Mouse (Mus musculus): Measurements from ENCODE around the gene Inip.
A peak's percentile ranks its signal among the peaks of the same experiment; 100 is the strongest.
"Not testable (repeated sequence)": the region's sequence is repeated elsewhere in the genome, so short reads cannot be mapped to it uniquely, and the experiment has no call there.

Inip gene

GRCm38 (mm10) chr4:59795788-59796455, 5.5 kb downstream of the Inip start:
- H3K9me3 ChIP-seq (ENCODE audit: low read length) = no peaks in the 10 kb centered on the region
- H3K27me3 ChIP-seq (ENCODE audit: insufficient read depth, low read length) = 0 out of 2 replicates have a peak, but pooled peaks cover 3% of the 10 kb centered on the region

GRCm38 (mm10) chr4:59794116-59794515, 7.3 kb downstream of the Inip start:
- no peak overlapping the region for H3K4me3 ChIP-seq (replicated peaks; ENCODE audit: low read length)
- H3K9me3 ChIP-seq (ENCODE audit: low read length) = no peaks in the 10 kb centered on the region
- TF ChIP-seq NANOG (IDR thresholded peaks at IDR 0.05; ENCODE audit: borderline replicate concordance, low read length) = no peak
- TF ChIP-seq CTCF (conservative IDR thresholded peaks at IDR 0.05; ENCODE audit: low read length) = peak; percentile 33

More at GRCm38 (mm10) chr4:59795788-59796455, 5.5 kb downstream of the Inip start:
- no peak overlapping the region for H3K4me3 ChIP-seq (replicated peaks; ENCODE audit: low read length)
- H3K36me3 ChIP-seq (ENCODE audit: insufficient read depth, low read length) = no peaks in the 10 kb centered on the region
- no peak for TF ChIP-seq NANOG (IDR thresholded peaks at IDR 0.05; ENCODE audit: borderline replicate concordance, low read length)
- no peak for TF ChIP-seq CTCF (conservative IDR thresholded peaks at IDR 0.05; ENCODE audit: low read length)
- no peak for TF ChIP-seq POU5F1 (IDR thresholded peaks at IDR 0.05; ENCODE audit: borderline replicate concordance, low read length)
- no peaks in the 10 kb centered on the region for H3K4me1 ChIP-seq (replicated peaks; ENCODE audit: low read depth, low read length)

GRCm38 (mm10) chr4:59793626-59794025, 7.8 kb downstream of the Inip start:
- H3K9me3 ChIP-seq (ENCODE audit: low read length); H3K4me3 ChIP-seq (replicated peaks; ENCODE audit: low read length); H3K4me1 ChIP-seq (replicated peaks; ENCODE audit: low read depth, low read length); H3K27me3 ChIP-seq (ENCODE audit: insufficient read depth, low read length); H3K36me3 ChIP-seq (ENCODE audit: insufficient read depth, low read length): not testable (repeated sequence)

More at GRCm38 (mm10) chr4:59794116-59794515, 7.3 kb downstream of the Inip start:
- no peaks in the 10 kb centered on the region for H3K36me3 ChIP-seq (ENCODE audit: insufficient read depth, low read length)
- 0 out of 2 replicates have a peak, but pooled peaks cover 3% of the 10 kb centered on the region for H3K27me3 ChIP-seq (ENCODE audit: insufficient read depth, low read length)
- no peaks in the 10 kb centered on the region for H3K4me1 ChIP-seq (replicated peaks; ENCODE audit: low read depth, low read length)

- Histone ChIP-seq H3K27me3 (ENCODE audit: insufficient read depth, low read length) (0 out of 2 replicates have a peak, but pooled peaks cover 3% of the 10 kb centered on the region), H3K4me3 (replicated peaks; ENCODE audit: low read length) (no peak overlapping the region), H3K36me3 (ENCODE audit: insufficient read depth, low read length) (no peaks in the 10 kb centered on the region), H3K4me1 (replicated peaks; ENCODE audit: low read depth, low read length) (peaks cover 24% of the 10 kb centered on the region), H3K9me3 (ENCODE audit: low read length) (no peaks in the 10 kb centered on the region)
- TF ChIP-seq POU5F1 (IDR thresholded peaks at IDR 0.05; ENCODE audit: borderline replicate concordance, low read length) (no peak), CTCF (conservative IDR thresholded peaks at IDR 0.05; ENCODE audit: low read length) (no peak), NANOG (IDR thresholded peaks at IDR 0.05; ENCODE audit: borderline replicate concordance, low read length) (no peak)
These were observed 12.4 kb downstream of the Inip start for GRCm38 (mm10) chr4:59789015-59789414.

GRCm38 (mm10) chr4:59787126-59787525, 14.3 kb downstream of the Inip start:
- Histone ChIP-seq H3K27me3 (ENCODE audit: insufficient read depth, low read length) (0 out of 2 replicates have a peak, but pooled peaks cover 3% of the 10 kb centered on the region), H3K4me3 (replicated peaks; ENCODE audit: low read length) (no peak overlapping the region), H3K36me3 (ENCODE audit: insufficient read depth, low read length) (0 out of 2 replicates have a peak, but pooled peaks cover under 1% of the 10 kb centered on the region), H3K4me1 (replicated peaks; ENCODE audit: low read depth, low read length) (peaks cover 28% of the 10 kb centered on the region), H3K9me3 (ENCODE audit: low read length) (no peaks in the 10 kb centered on the region)
- TF ChIP-seq NANOG (IDR thresholded peaks at IDR 0.05; ENCODE audit: borderline replicate concordance, low read length) = no peak
- no peak for TF ChIP-seq POU5F1 (IDR thresholded peaks at IDR 0.05; ENCODE audit: borderline replicate concordance, low read length)
- no peak for TF ChIP-seq CTCF (conservative IDR thresholded peaks at IDR 0.05; ENCODE audit: low read length)

GRCm38 (mm10) chr4:59786661-59787060, 14.7 kb downstream of the Inip start:
- Histone ChIP-seq H3K27me3 (ENCODE audit: insufficient read depth, low read length) (0 out of 2 replicates have a peak, but pooled peaks cover 1% of the 10 kb centered on the region), H3K4me3 (replicated peaks; ENCODE audit: low read length) (no peak overlapping the region), H3K36me3 (ENCODE audit: insufficient read depth, low read length) (peaks cover 4% of the 10 kb centered on the region), H3K9me3 (ENCODE audit: low read length) (no peaks in the 10 kb centered on the region), H3K4me1 (replicated peaks; ENCODE audit: low read depth, low read length) (peaks cover 32% of the 10 kb centered on the region)
- peak; percentile 88 for TF ChIP-seq CTCF (conservative IDR thresholded peaks at IDR 0.05; ENCODE audit: low read length)
- TF ChIP-seq POU5F1 (IDR thresholded peaks at IDR 0.05; ENCODE audit: borderline replicate concordance, low read length) = no peak

- TF ChIP-seq POU5F1 (IDR thresholded peaks at IDR 0.05; ENCODE audit: borderline replicate concordance, low read length) (no peak), NANOG (IDR thresholded peaks at IDR 0.05; ENCODE audit: borderline replicate concordance, low read length) (no peak), CTCF (conservative IDR thresholded peaks at IDR 0.05; ENCODE audit: low read length) (no peak)
- Histone ChIP-seq H3K4me1 (replicated peaks; ENCODE audit: low read depth, low read length) (peaks cover 44% of the 10 kb centered on the region), H3K9me3 (ENCODE audit: low read length) (no peaks in the 10 kb centered on the region), H3K27me3 (ENCODE audit: insufficient read depth, low read length) (no peaks in the 10 kb centered on the region), H3K4me3 (replicated peaks; ENCODE audit: low read length) (no peak overlapping the region), H3K36me3 (ENCODE audit: insufficient read depth, low read length) (peaks cover 12% of the 10 kb centered on the region)
These were observed 16.0 kb downstream of the Inip start for GRCm38 (mm10) chr4:59785412-59785811.

- TF ChIP-seq POU5F1 (IDR thresholded peaks at IDR 0.05; ENCODE audit: borderline replicate concordance, low read length) = no peak
- TF ChIP-seq NANOG (IDR thresholded peaks at IDR 0.05; ENCODE audit: borderline replicate concordance, low read length) = no peak
- no peak for TF ChIP-seq CTCF (conservative IDR thresholded peaks at IDR 0.05; ENCODE audit: low read length)
These were observed 17.6 kb downstream of the Inip start for GRCm38 (mm10) chr4:59783685-59784279.

More at GRCm38 (mm10) chr4:59783685-59784279, 17.6 kb downstream of the Inip start:
- Histone ChIP-seq H3K27me3 (ENCODE audit: insufficient read depth, low read length) (no peaks in the 10 kb centered on the region), H3K4me3 (replicated peaks; ENCODE audit: low read length) (peak overlapping the region; percentile 100), H3K4me1 (replicated peaks; ENCODE audit: low read depth, low read length) (peaks cover 59% of the 10 kb centered on the region), H3K36me3 (ENCODE audit: insufficient read depth, low read length) (peaks cover 27% of the 10 kb centered on the region), H3K9me3 (ENCODE audit: low read length) (no peaks in the 10 kb centered on the region)
